Mouse (Mus musculus): ENCODE data around the gene Cep290. TPM values are rescaled to one million over a fixed set of nuclear protein-coding genes. Genes with fewer than 3 reads are reported as not detected.
"Not testable (repeated sequence)": the region's sequence is repeated elsewhere in the genome, so short reads cannot be mapped to it uniquely, and the experiment has no call there.

The Cep290 gene
- 10 to 100 TPM; 13.6 to 13.8 TPM for total RNA-seq (2021)
- long read RNA-seq, partial matches to known transcripts: 0 of 3 reads
- long read RNA-seq, other reads (novel, unspliced or antisense): 3 of 3 reads

GRCm38 (mm10) chr10:100487097-100487978, at the start of gene Cep290, which contains the start of gene Tmtc3:
Cep290 (plus strand) TSS chr10:100487558.
Tmtc3 (minus strand) TSS chr10:100487350.
- peak; percentile 98 to 99 for DNase-seq (ENCODE audit: low spot score in 2 of 2)

- no peak for DNase-seq (ENCODE audit: low spot score in 2 of 2)
Measured at GRCm38 (mm10) chr10:100449394-100449793, 38.0 kb upstream of the Cep290 start.

- no peak for DNase-seq (ENCODE audit: low spot score in 2 of 2)
Measured at GRCm38 (mm10) chr10:100460515-100460914, 26.8 kb upstream of the Cep290 start.

GRCm38 (mm10) chr10:100475040-100475439, 12.3 kb upstream of the Cep290 start:
- no peak for DNase-seq (ENCODE audit: low spot score in 2 of 2)

GRCm38 (mm10) chr10:100479538-100479937, 7.8 kb upstream of the Cep290 start:
- no peak for DNase-seq (ENCODE audit: low spot score in 2 of 2)

- no peak for DNase-seq (ENCODE audit: low spot score in 2 of 2)
Measured at GRCm38 (mm10) chr10:100486701-100487096, 659 bp upstream of the Cep290 start.

GRCm38 (mm10) chr10:100491916-100492315, 4.6 kb downstream of the Cep290 start:
- no peak for DNase-seq (ENCODE audit: low spot score in 2 of 2)

GRCm38 (mm10) chr10:100498309-100498708, 11.0 kb downstream of the Cep290 start:
- no peak for DNase-seq (ENCODE audit: low spot score in 2 of 2)

- no peak for DNase-seq (ENCODE audit: low spot score in 2 of 2)
Measured at GRCm38 (mm10) chr10:100508170-100508569, 20.8 kb downstream of the Cep290 start.

- DNase-seq (ENCODE audit: low spot score in 2 of 2): no peak
Measured at GRCm38 (mm10) chr10:100521617-100522016, 34.3 kb downstream of the Cep290 start.

- no peak for DNase-seq (ENCODE audit: low spot score in 2 of 2)
Measured at GRCm38 (mm10) chr10:100522330-100522729, 35.0 kb downstream of the Cep290 start.

GRCm38 (mm10) chr10:100524499-100525390, 37.4 kb downstream of the Cep290 start:
- no peak for DNase-seq (ENCODE audit: low spot score in 2 of 2)

- peak in 1 of 2 experiments; percentile 7 for DNase-seq (ENCODE audit: low spot score in 2 of 2)
Measured at GRCm38 (mm10) chr10:100556566-100557175, 69.3 kb downstream of the Cep290 start.

GRCm38 (mm10) chr10:100560194-100560883, 73.0 kb downstream of the Cep290 start:
- DNase-seq (ENCODE audit: low spot score in 2 of 2): not testable (repeated sequence)

GRCm38 (mm10) chr10:100564112-100564511, 76.8 kb downstream of the Cep290 start:
- no peak for DNase-seq (ENCODE audit: low spot score in 2 of 2)

- no peak for DNase-seq (ENCODE audit: low spot score in 2 of 2)
Measured at GRCm38 (mm10) chr10:100571707-100572106, 84.3 kb downstream of the Cep290 start.

- DNase-seq (ENCODE audit: low spot score in 2 of 2): no peak
Measured at GRCm38 (mm10) chr10:100574505-100575149, 87.3 kb downstream of the Cep290 start.

GRCm38 (mm10) chr10:100575294-100575693, 87.9 kb downstream of the Cep290 start:
- no peak for DNase-seq (ENCODE audit: low spot score in 2 of 2)

GRCm38 (mm10) chr10:100584178-100584577, 96.8 kb downstream of the Cep290 start:
- no peak for DNase-seq (ENCODE audit: low spot score in 2 of 2)

- DNase-seq (ENCODE audit: low spot score in 2 of 2): no peak
Measured at GRCm38 (mm10) chr10:100588524-100588923, 101.2 kb downstream of the Cep290 start.
